ENCODE assay signal across 8 mouse cellular contexts in the genomic region with DNA sequence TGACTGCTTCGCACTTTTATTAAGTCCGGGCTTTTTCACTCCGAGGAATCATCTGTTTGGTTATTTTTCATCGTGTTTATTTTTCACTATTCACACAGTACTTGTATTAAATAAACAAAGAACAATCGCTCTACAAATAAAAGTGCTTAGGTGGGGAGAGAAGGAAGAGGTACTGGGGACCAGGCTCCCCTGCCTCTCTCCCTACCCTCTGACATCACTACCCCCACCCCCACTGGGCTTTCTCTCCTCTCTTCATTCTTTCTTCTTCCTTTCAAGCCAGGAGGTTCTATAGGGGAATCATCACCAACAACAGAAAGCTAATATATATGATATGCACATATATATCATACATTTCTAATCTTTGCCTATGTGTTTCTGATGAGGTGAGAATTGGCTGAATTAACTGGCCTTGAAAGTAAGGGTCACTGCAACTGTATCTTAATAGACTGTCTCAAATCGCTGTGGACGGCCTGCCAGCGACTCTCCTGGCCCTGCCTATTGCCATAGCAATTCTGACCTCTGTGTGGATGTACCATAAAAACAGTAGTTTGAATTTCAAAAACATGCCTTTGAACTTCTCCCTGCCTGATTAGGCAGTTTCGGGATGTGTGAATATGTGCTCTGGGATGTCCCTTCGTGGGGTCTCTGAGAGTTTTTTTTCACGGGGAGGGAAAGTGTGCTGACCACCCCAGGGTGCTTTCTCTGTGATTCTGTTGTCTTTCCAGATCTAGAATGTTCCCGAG. TPM values are rescaled to one million over a fixed set of nuclear protein-coding genes. Genes with fewer than 3 reads are reported as not detected.
DNase-seq lines count a peak whose midpoint lies in the region; ATAC-seq and TF ChIP-seq lines count a peak whose summit lies in the region.

No protein-coding gene starts in this region.

- H3K36me3 ChIP-seq in megakaryocyte, embryonic 14.5 days (replicated peaks; ENCODE audit: low read length): no peaks in the 10 kb centered on the region
- H3K36me3 ChIP-seq in liver, embryonic 14.5 days (replicated peaks; ENCODE audit: control insufficient read depth, insufficient read depth, low read depth): no peaks in the 10 kb centered on the region
- no peaks in the 10 kb centered on the region for H3K36me3 ChIP-seq in stomach, postnatal 0 days (ENCODE audit: control insufficient read depth, insufficient read depth, low read length)

- no peak for TF ChIP-seq CTCF in liver, embryonic 14.5 days (IDR thresholded peaks at IDR 0.05; ENCODE audit: low read depth)
- TF ChIP-seq CTCF in stomach, postnatal 0 days (IDR thresholded peaks at IDR 0.05; ENCODE audit: low read depth): no peak

- H3K9me3 ChIP-seq in megakaryocyte, embryonic 14.5 days: no peaks in the 10 kb centered on the region
- H3K9me3 ChIP-seq in liver, embryonic 14.5 days (ENCODE audit: control insufficient read depth, low read length): no peaks in the 10 kb centered on the region
- no peaks in the 10 kb centered on the region for H3K9me3 ChIP-seq in stomach, postnatal 0 days (ENCODE audit: control insufficient read depth, low read length)

- TF ChIP-seq EP300 in liver, embryonic 14.5 days (IDR thresholded peaks at IDR 0.05; ENCODE audit: low read depth): no peak
- TF ChIP-seq EP300 in stomach, postnatal 0 days (optimal IDR thresholded peaks at IDR 0.05): no peak

- peaks cover 8% of the 10 kb centered on the region for H3K4me1 ChIP-seq in megakaryocyte, embryonic 14.5 days
- H3K4me1 ChIP-seq in liver, embryonic 14.5 days (replicated peaks; ENCODE audit: control insufficient read depth in 2 of 2, insufficient read depth in 2 of 2, low read length in 1 of 2): no peaks in the 10 kb centered on the region
- H3K4me1 ChIP-seq in stomach, postnatal 0 days (replicated peaks; ENCODE audit: control insufficient read depth, insufficient read depth): no peaks in the 10 kb centered on the region

- no peak for ATAC-seq in megakaryocyte, adult 5-6 weeks (ENCODE audit: poor library complexity, severe bottlenecking)
- no peak for ATAC-seq in liver, embryonic 14.5 days (ENCODE audit: insufficient read depth)
- ATAC-seq in stomach, postnatal 0 days (ENCODE audit: low FRiP score, low TSS enrichment): no peak

- peak overlapping the region; percentile 25; the same call in 1 of the 2 replicates for H3K4me2 ChIP-seq in liver, embryonic 14.5 days (ENCODE audit: low read depth)
- H3K4me2 ChIP-seq in stomach, postnatal 0 days (replicated peaks; ENCODE audit: low read depth): peak overlapping the region; percentile 45

- WGBS in liver, embryonic 14.5 days (ENCODE audit: insufficient replicate concordance): 17% methylated on average over 12 of the region's 12 CpGs
- WGBS in stomach, postnatal 0 days: 23% methylated on average over 12 of the region's 12 CpGs

- no peak overlapping the region for H3K27ac ChIP-seq in liver, embryonic 14.5 days
- no peak overlapping the region for H3K27ac ChIP-seq in stomach, postnatal 0 days (replicated peaks)

- no peak overlapping the region for H3K9ac ChIP-seq in liver, embryonic 14.5 days (replicated peaks)
- H3K9ac ChIP-seq in stomach, postnatal 0 days (ENCODE audit: low read length): no peak overlapping the region

- H3K27me3 ChIP-seq in megakaryocyte, embryonic 14.5 days (replicated peaks): peaks cover 62% of the 10 kb centered on the region
- peaks cover 53% of the 10 kb centered on the region for H3K27me3 ChIP-seq in liver, embryonic 14.5 days (ENCODE audit: control insufficient read depth, insufficient read depth, low read length)
- peaks cover 17% of the 10 kb centered on the region; the same call in 1 of the 2 replicates for H3K27me3 ChIP-seq in stomach, postnatal 0 days (ENCODE audit: control insufficient read depth, insufficient read depth, low read length)

- H3K4me3 ChIP-seq in megakaryocyte, embryonic 14.5 days (replicated peaks): peak overlapping the region; percentile 51
- H3K4me3 ChIP-seq in liver, embryonic 14.5 days (ENCODE audit: insufficient read depth in 1 of 2, low read depth in 2 of 2, low read length in 2 of 2): no peak overlapping the region
- H3K4me3 ChIP-seq in stomach, postnatal 0 days (ENCODE audit: low read depth, low read length): peak overlapping the region; percentile 33

- DNase-seq in cerebellum, adult 8-10 months: peak; percentile 30
- no peak for DNase-seq in cerebellum, postnatal 4 days (ENCODE audit: low spot score in 2 of 2)
- no peak for DNase-seq in liver, embryonic 14.5 days (ENCODE audit: low read depth in 3 of 3, low spot score in 3 of 3)
- no peak for DNase-seq in stomach, postnatal 0 days (ENCODE audit: low spot score)
- DNase-seq in gastrocnemius, postnatal 25 days: no peak
- no peak for DNase-seq in thymus, postnatal 36 days

RNA-seq across cellular contexts. Expression of a gene that starts 3.3 kb away (rescaled TPM):
- not detected in 2 replicates for polyA plus RNA-seq in megakaryocyte, embryonic 14.5 days (2012; ENCODE audit: insufficient read depth, low replicate concordance)
- not detected in 2 replicates for total RNA-seq in megakaryocyte, adult 5-6 weeks (2015)
- not detected in 2 replicates for total RNA-seq in megakaryocyte, adult 5-6 weeks (2017)
- not detected in 2 replicates for polyA plus RNA-seq in liver, embryonic 14.5 days (2012; rRNA removed)
- not detected in 2 replicates for polyA plus RNA-seq in liver, embryonic 14.5 days (2014; fragmentation: Nextera tagmentation; extraction: Ambion mirVana)
- not detected in 2 replicates for polyA plus RNA-seq in stomach, postnatal 0 days (2015; fragmentation: Nextera tagmentation; extraction: Ambion mirVana)
- not detected for total RNA-seq in gastrocnemius, postnatal 25 days (2021)

RNA-seq across cellular contexts. Expression of a gene that starts 11.3 kb away (rescaled TPM):
- polyA plus RNA-seq in megakaryocyte, embryonic 14.5 days (2012; ENCODE audit: insufficient read depth, low replicate concordance): not detected in 2 replicates
- total RNA-seq in megakaryocyte, adult 5-6 weeks (2015): not detected in 2 replicates
- not detected in 2 replicates for total RNA-seq in megakaryocyte, adult 5-6 weeks (2017)
- 0.01 TPM in 1 of 2 replicates, not detected in the other for polyA plus RNA-seq in liver, embryonic 14.5 days (2012; rRNA removed)
- not detected in 2 replicates for polyA plus RNA-seq in liver, embryonic 14.5 days (2014; fragmentation: Nextera tagmentation; extraction: Ambion mirVana)
- polyA plus RNA-seq in stomach, postnatal 0 days (2015; fragmentation: Nextera tagmentation; extraction: Ambion mirVana): not detected in 2 replicates
- not detected for total RNA-seq in gastrocnemius, postnatal 25 days (2021)

RNA-seq across cellular contexts. Expression of a gene that starts 21.1 kb away (rescaled TPM):
- polyA plus RNA-seq in megakaryocyte, embryonic 14.5 days (2012; ENCODE audit: insufficient read depth, low replicate concordance): not detected in 2 replicates
- not detected in 2 replicates for total RNA-seq in megakaryocyte, adult 5-6 weeks (2015)
- not detected in 2 replicates for total RNA-seq in megakaryocyte, adult 5-6 weeks (2017)
- 0.02 and 0.03 TPM in 2 replicates for polyA plus RNA-seq in liver, embryonic 14.5 days (2012; rRNA removed)
- polyA plus RNA-seq in liver, embryonic 14.5 days (2014; fragmentation: Nextera tagmentation; extraction: Ambion mirVana): not detected in 2 replicates
- not detected in 2 replicates for polyA plus RNA-seq in stomach, postnatal 0 days (2015; fragmentation: Nextera tagmentation; extraction: Ambion mirVana)
- not detected for total RNA-seq in gastrocnemius, postnatal 25 days (2021)

RNA-seq across cellular contexts. Expression of a gene that starts 36.2 kb away (rescaled TPM):
- not detected in 2 replicates for polyA plus RNA-seq in megakaryocyte, embryonic 14.5 days (2012; ENCODE audit: insufficient read depth, low replicate concordance)
- not detected in 2 replicates for total RNA-seq in megakaryocyte, adult 5-6 weeks (2015)
- not detected in 2 replicates for total RNA-seq in megakaryocyte, adult 5-6 weeks (2017)
- not detected in 2 replicates for polyA plus RNA-seq in liver, embryonic 14.5 days (2012; rRNA removed)
- polyA plus RNA-seq in liver, embryonic 14.5 days (2014; fragmentation: Nextera tagmentation; extraction: Ambion mirVana): not detected in 2 replicates
- not detected in 2 replicates for polyA plus RNA-seq in stomach, postnatal 0 days (2015; fragmentation: Nextera tagmentation; extraction: Ambion mirVana)
- total RNA-seq in gastrocnemius, postnatal 25 days (2021): not detected

Comparison
In these comparisons a context has a peak if more than half of its experiments do, and no peak if none do; other contexts are left out.
1. H3K4me3 ChIP-seq: peak in megakaryocyte, embryonic 14.5 days (single experiment) and stomach, postnatal 0 days (single experiment); none in liver, embryonic 14.5 days (0 of 2).